Mouse (Mus musculus): Measurements from ENCODE around the gene Phf3. TPM values are rescaled to one million over a fixed set of nuclear protein-coding genes. Genes with fewer than 3 reads are reported as not detected.

Gene Phf3
- polyA plus RNA-seq, 1 experiment from 2014 or later, result 25.3 TPM

DNA sequence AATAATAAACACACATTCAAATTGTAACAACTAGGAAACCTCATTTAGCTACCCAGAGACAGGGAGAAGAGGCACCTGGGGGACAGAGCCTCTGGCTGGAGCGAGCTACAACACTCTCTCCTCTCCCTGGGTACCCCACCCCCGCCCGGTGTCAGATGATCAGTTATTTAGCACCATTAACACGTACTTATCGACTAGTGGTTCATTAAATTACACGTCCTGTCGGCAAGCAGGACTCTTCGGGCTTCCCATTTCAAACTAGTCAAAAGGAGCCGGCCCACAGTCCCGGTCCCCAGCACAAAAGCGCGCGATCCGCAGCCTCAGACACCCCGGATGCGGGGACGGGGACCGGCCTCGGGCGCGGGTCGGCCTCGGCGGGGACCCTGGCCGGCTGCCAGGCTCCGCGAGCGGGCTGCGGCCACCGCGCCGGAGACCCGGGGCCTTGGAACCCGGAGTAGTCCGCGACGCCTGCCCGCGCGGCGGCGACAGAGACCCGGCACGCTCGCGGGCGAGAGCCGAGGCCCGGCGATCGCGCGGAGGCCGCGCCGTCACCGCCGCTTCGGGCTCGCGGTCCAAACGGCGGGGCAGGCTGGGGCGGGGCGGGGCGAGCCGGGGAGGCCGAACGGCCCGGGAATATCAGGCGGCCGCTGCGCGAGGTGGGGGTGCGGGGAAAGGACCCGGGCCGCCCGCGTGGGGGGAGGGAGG lies 733 bp downstream of the Phf3 start:
- Histone ChIP-seq H3K4me3 (peak overlapping the region; percentile 86), H3K27me3 (ENCODE audit: insufficient read depth, poor library complexity, severe bottlenecking) (no peaks in the 10 kb centered on the region), H3K4me1 (replicated peaks) (peaks cover 17% of the 10 kb centered on the region), H3K27ac (peak overlapping the region; percentile 99), H3K36me3 (peaks cover 10% of the 10 kb centered on the region; the same call in 1 of the 2 replicates), H3K9me3 (no peaks in the 10 kb centered on the region)
- under 1% methylated on average over 79 of the region's 79 CpGs for WGBS
- DNase-seq (ENCODE audit: low spot score), result peak; percentile 64

GRCm38 (mm10) chr1:30867786-30868185 lies 5.9 kb downstream of the Phf3 start:
- H3K4me1 ChIP-seq (replicated peaks), result peaks cover 12% of the 10 kb centered on the region

DNA sequence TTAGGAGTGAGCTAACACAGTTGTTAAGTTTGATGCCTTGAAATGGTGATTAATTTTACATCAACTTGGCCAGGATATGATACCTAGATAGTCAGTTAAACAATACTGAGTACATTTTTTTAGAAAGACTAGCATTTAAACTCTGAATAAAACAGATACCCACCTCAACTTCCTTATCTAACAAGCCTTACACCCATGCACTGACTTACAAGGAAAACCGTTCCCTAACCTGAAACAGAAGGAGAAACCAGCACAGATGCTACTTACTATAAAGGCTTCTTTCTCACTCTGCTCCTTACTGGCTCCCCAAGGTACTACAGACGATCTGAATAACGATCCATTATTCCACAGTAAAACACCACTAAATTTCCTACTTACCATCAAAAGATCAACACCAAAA lies 21.2 kb downstream of the Phf3 start:
- DNase-seq (ENCODE audit: low spot score), result no peak
- Histone ChIP-seq H3K36me3 (peaks cover 8% of the 10 kb centered on the region; the same call in 1 of the 2 replicates), H3K4me1 (replicated peaks) (no peaks in the 10 kb centered on the region), H3K4me3 (no peak overlapping the region), H3K27ac (no peak overlapping the region), H3K9me3 (no peaks in the 10 kb centered on the region), H3K27me3 (ENCODE audit: insufficient read depth, poor library complexity, severe bottlenecking) (no peaks in the 10 kb centered on the region)
- WGBS, result 93% methylated on average over 3 of the region's 3 CpGs

More at GRCm38 (mm10) chr1:30867786-30868185, 5.9 kb downstream of the Phf3 start:
- Histone ChIP-seq H3K27ac (no peak overlapping the region), H3K27me3 (ENCODE audit: insufficient read depth, poor library complexity, severe bottlenecking) (no peaks in the 10 kb centered on the region), H3K4me3 (no peak overlapping the region), H3K36me3 (peaks cover 16% of the 10 kb centered on the region; the same call in 1 of the 2 replicates), H3K9me3 (no peaks in the 10 kb centered on the region)
- no peak for DNase-seq (ENCODE audit: low spot score)
- WGBS, result 95% methylated on average over 4 of the region's 4 CpGs

DNA sequence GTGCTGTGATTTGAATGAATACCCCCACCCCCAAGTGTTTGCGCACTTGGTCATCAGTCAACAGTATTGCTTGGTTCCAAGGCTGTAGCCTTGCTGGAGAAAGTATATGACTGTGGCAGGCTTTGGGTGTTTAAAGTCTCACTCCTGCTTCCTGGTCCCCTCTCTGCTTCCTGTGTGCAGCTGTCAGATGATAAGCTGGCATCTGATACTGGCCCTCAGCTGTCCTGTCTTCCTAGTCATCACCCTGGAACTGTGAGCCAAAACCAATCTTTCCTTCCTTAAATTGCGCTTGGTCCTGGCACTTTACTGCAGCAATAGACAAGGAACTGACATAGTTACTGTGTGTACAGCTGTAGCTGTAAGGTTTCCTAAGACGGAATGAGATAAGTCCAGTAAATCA lies 21.8 kb downstream of the Phf3 start:
- no peaks in the 10 kb centered on the region for H3K9me3 ChIP-seq
- no peak for DNase-seq (ENCODE audit: low spot score)
- H3K4me1 ChIP-seq (replicated peaks), result no peaks in the 10 kb centered on the region
- no peak overlapping the region for H3K4me3 ChIP-seq
- WGBS, result 94% methylated on average over 3 of the region's 3 CpGs
- no peaks in the 10 kb centered on the region for H3K27me3 ChIP-seq (ENCODE audit: insufficient read depth, poor library complexity, severe bottlenecking)
- no peak overlapping the region for H3K27ac ChIP-seq
- H3K36me3 ChIP-seq, result peaks cover 8% of the 10 kb centered on the region; the same call in 1 of the 2 replicates

GRCm38 (mm10) chr1:30850906-30851305 lies 22.8 kb downstream of the Phf3 start:
- H3K4me1 ChIP-seq (replicated peaks), result no peaks in the 10 kb centered on the region
- H3K4me3 ChIP-seq, result no peak overlapping the region
- no peaks in the 10 kb centered on the region for H3K9me3 ChIP-seq
- H3K36me3 ChIP-seq, result peaks cover 8% of the 10 kb centered on the region; the same call in 1 of the 2 replicates
- no peaks in the 10 kb centered on the region for H3K27me3 ChIP-seq (ENCODE audit: insufficient read depth, poor library complexity, severe bottlenecking)
- H3K27ac ChIP-seq, result no peak overlapping the region
- WGBS, result 96% methylated on average over 2 of the region's 2 CpGs
- no peak for DNase-seq (ENCODE audit: low spot score)

GRCm38 (mm10) chr1:30849955-30850354 lies 23.8 kb downstream of the Phf3 start:
- H3K27ac ChIP-seq, result no peak overlapping the region

GRCm38 (mm10) chr1:30847706-30848105 lies 26.0 kb downstream of the Phf3 start:
- Histone ChIP-seq H3K4me1 (replicated peaks) (no peaks in the 10 kb centered on the region), H3K9me3 (no peaks in the 10 kb centered on the region), H3K27me3 (ENCODE audit: insufficient read depth, poor library complexity, severe bottlenecking) (no peaks in the 10 kb centered on the region), H3K4me3 (no peak overlapping the region), H3K27ac (no peak overlapping the region), H3K36me3 (peaks cover 8% of the 10 kb centered on the region; the same call in 1 of the 2 replicates)
- DNase-seq (ENCODE audit: low spot score), result no peak
- WGBS, result 66% methylated on average over 1 of the region's 1 CpGs

More at GRCm38 (mm10) chr1:30849955-30850354, 23.8 kb downstream of the Phf3 start:
- Histone ChIP-seq H3K4me1 (replicated peaks) (no peaks in the 10 kb centered on the region), H3K27me3 (ENCODE audit: insufficient read depth, poor library complexity, severe bottlenecking) (no peaks in the 10 kb centered on the region), H3K4me3 (no peak overlapping the region), H3K36me3 (peaks cover 8% of the 10 kb centered on the region; the same call in 1 of the 2 replicates), H3K9me3 (no peaks in the 10 kb centered on the region)
- WGBS, result 82% methylated on average over 3 of the region's 3 CpGs
- DNase-seq (ENCODE audit: low spot score), result no peak

DNA sequence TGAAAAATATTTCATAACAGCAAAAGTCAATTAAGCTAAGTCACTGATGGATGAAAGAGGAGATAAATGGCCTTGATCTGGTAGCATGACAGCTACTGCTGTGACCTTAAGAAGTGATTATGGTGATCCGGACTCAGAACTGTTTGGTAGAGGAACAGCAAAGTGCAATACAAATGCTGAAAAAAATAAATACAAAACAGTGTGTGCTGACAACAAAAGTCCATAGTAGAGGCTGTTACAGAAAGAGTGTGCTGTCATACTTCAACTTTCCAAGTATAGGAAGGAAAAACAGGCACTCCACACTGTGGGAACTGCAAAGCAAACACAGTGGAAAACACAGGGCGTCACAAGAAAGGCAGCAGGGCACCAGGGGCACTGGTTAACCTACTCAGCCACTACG lies 34.1 kb downstream of the Phf3 start:
- H3K9me3 ChIP-seq, result no peaks in the 10 kb centered on the region
- WGBS, result 79% methylated on average over 3 of the region's 3 CpGs
- no peaks in the 10 kb centered on the region for H3K4me1 ChIP-seq (replicated peaks)
- DNase-seq (ENCODE audit: low spot score), result no peak
- peaks cover 26% of the 10 kb centered on the region for H3K36me3 ChIP-seq
- no peak overlapping the region for H3K27ac ChIP-seq
- H3K27me3 ChIP-seq (ENCODE audit: insufficient read depth, poor library complexity, severe bottlenecking), result no peaks in the 10 kb centered on the region
- H3K4me3 ChIP-seq, result no peak overlapping the region

DNA sequence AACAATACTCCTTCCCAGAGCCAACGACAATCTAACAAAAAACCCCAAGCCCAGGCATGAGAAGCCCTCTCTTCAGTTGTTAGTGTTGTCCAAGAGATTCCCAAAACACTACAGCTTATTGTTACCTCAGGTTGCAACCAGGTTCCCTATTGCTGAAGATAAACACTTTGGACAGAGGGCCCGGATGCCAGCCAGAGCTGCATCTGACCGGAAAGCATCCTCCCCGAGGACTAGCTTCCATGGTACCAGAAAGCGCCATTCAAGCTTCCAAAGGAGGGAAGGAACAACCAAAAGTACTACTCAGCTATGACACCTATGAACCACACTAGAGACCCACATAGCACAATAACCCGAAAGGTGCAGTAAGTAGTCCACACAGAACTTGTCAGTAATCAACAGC lies 38.2 kb downstream of the Phf3 start:
- peaks cover 27% of the 10 kb centered on the region for H3K36me3 ChIP-seq
- H3K27ac ChIP-seq, result no peak overlapping the region
- H3K9me3 ChIP-seq, result no peaks in the 10 kb centered on the region
- DNase-seq (ENCODE audit: low spot score), result no peak
- H3K4me3 ChIP-seq, result no peak overlapping the region
- H3K4me1 ChIP-seq (replicated peaks), result no peaks in the 10 kb centered on the region
- no peaks in the 10 kb centered on the region for H3K27me3 ChIP-seq (ENCODE audit: insufficient read depth, poor library complexity, severe bottlenecking)
- WGBS, result 94% methylated on average over 6 of the region's 6 CpGs

GRCm38 (mm10) chr1:30832778-30833177 lies 40.9 kb downstream of the Phf3 start:
- peaks cover 44% of the 10 kb centered on the region for H3K36me3 ChIP-seq
- H3K27ac ChIP-seq, result no peak overlapping the region
- H3K27me3 ChIP-seq (ENCODE audit: insufficient read depth, poor library complexity, severe bottlenecking), result no peaks in the 10 kb centered on the region
- no peaks in the 10 kb centered on the region for H3K9me3 ChIP-seq
- 87% methylated on average over 4 of the region's 4 CpGs for WGBS
- no peak overlapping the region for H3K4me3 ChIP-seq
- no peaks in the 10 kb centered on the region for H3K4me1 ChIP-seq (replicated peaks)
- no peak for DNase-seq (ENCODE audit: low spot score)

DNA sequence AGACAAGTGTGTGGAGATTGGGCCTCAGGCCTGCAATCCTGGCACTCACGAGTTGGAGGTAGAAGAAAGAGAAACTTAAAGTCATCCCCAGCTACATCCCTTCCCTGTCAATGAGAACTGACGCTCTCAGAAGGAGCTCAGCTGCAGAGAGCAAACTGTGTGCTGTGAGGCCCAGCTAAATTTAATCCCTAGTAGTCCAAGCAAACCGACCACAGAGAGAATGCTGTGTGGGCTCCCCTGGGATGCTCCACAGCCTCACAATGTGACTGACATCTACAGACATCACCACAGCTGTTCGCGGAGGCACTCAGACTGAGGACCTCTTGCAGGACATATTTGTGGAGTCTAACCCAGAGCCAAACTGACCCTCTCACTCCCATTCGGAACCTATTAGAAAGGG lies 54.3 kb downstream of the Phf3 start:
- Histone ChIP-seq H3K9me3 (no peaks in the 10 kb centered on the region), H3K4me1 (replicated peaks) (no peaks in the 10 kb centered on the region), H3K27ac (no peak overlapping the region), H3K36me3 (peaks cover 76% of the 10 kb centered on the region), H3K4me3 (no peak overlapping the region), H3K27me3 (ENCODE audit: insufficient read depth, poor library complexity, severe bottlenecking) (no peaks in the 10 kb centered on the region)
- WGBS, result 89% methylated on average over 6 of the region's 6 CpGs
- no peak for DNase-seq (ENCODE audit: low spot score)

- H3K27me3 ChIP-seq (ENCODE audit: insufficient read depth, poor library complexity, severe bottlenecking), result no peaks in the 10 kb centered on the region
- WGBS, result 99% methylated on average over 1 of the region's 1 CpGs
- H3K4me3 ChIP-seq, result no peak overlapping the region
- DNase-seq (ENCODE audit: low spot score), result no peak
- H3K36me3 ChIP-seq, result peaks cover 95% of the 10 kb centered on the region
- no peaks in the 10 kb centered on the region for H3K4me1 ChIP-seq (replicated peaks)
- H3K9me3 ChIP-seq, result no peaks in the 10 kb centered on the region
- no peak overlapping the region for H3K27ac ChIP-seq
Measured at GRCm38 (mm10) chr1:30815609-30816008, 58.1 kb downstream of the Phf3 start.

GRCm38 (mm10) chr1:30814987-30815386 lies 58.7 kb downstream of the Phf3 start:
- no peaks in the 10 kb centered on the region for H3K27me3 ChIP-seq (ENCODE audit: insufficient read depth, poor library complexity, severe bottlenecking)
- 91% methylated on average over 2 of the region's 2 CpGs for WGBS
- DNase-seq (ENCODE audit: low spot score), result no peak
- no peaks in the 10 kb centered on the region for H3K4me1 ChIP-seq (replicated peaks)
- H3K4me3 ChIP-seq, result no peak overlapping the region
- no peaks in the 10 kb centered on the region for H3K9me3 ChIP-seq
- H3K27ac ChIP-seq, result no peak overlapping the region
- H3K36me3 ChIP-seq, result peaks cover 95% of the 10 kb centered on the region

All from hindbrain, embryonic 10.5 days (tissue).